Comparison of ENCODE assay signal across 15 mouse cellular contexts in the genomic region with DNA sequence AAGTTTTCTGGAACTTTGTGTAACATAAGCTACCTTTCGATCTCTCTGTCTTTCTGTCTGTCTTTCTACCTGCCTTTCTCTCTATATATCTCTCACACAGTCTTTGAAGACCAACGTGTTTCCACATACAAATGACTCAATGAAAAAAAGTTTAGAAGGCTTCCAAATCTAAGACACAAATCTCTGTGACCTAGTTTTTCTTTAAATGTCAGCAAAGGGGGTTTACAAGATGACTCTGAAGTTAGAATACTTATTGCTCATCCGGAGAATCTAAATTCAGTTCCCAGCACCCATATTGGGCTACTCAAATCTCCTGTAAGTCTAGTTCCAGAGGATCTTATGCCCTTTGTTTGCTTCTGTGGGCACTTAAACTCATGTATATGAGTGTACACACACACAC.
DNase-seq lines count a peak whose midpoint lies in the region; ATAC-seq lines count a peak whose summit lies in the region.
"Had no signal": no experiment of that assay in that cellular context is flagged by ENCODE, and none has a peak within 500 bp of the region (broad histone marks: within the 10 kb centered on the region; RNA-seq: fewer than 3 reads in every experiment).

No protein-coding gene starts in this region.

- peak; percentile 37 for ATAC-seq in CD4-positive, CD25-positive, alpha-beta regulatory T cell, adult 4 months
- no peak for ATAC-seq in frontal cortex, adult (ENCODE audit: low TSS enrichment)
- ATAC-seq in erythroblast, adult 5-6 weeks (replicated peaks; ENCODE audit: low FRiP score, poor library complexity, severe bottlenecking): no peak
- ATAC-seq: forebrain, embryonic 14.5 days; forebrain, embryonic 16.5 days had no signal

- DNase-seq in CD4-positive, CD25-positive, alpha-beta regulatory T cell, adult 2 months (ENCODE audit: low read depth, low spot score): peak; percentile 2
- peak; percentile 4 for DNase-seq in induced T-regulatory cell, adult 2 months (ENCODE audit: low read depth)
- DNase-seq in ovary, postnatal 36 days (ENCODE audit: low spot score): no peak
- DNase-seq: adrenal gland, postnatal 10 days; adrenal gland, postnatal 25 days; cerebellum, adult 11-12 months; cerebellum, adult 2 months; cerebellum, adult 9-10 months; cerebellum, postnatal 10 days; cerebellum, postnatal 25 days had no signal
